Mouse (Mus musculus) MEL (cell line): ENCODE measurements around the gene Spem2.

Experiments
- BHLHE40 ChIP-seq: IDR thresholded peaks from 2 replicates; pipeline ENCODE4 v1.6.1; 2012; ENCODE audit warnings: low read depth, mild to moderate bottlenecking, inconsistent platforms, low read length, improper control_type of control experiment, borderline replicate concordance
- CTCF ChIP-seq, 3 experiments: IDR thresholded peaks in 2 of 3; conservative IDR thresholded peaks in 1 of 3; 2 replicates each; pipeline ENCODE4 v1.5.1; 2011 to 2012; ENCODE audit warnings: low read length in 3 of 3, low read depth in 2 of 3, mild to moderate bottlenecking in 2 of 3, improper control_type of control experiment in 1 of 3, inconsistent platforms in 1 of 3, mixed read lengths in 1 of 3, moderate library complexity in 1 of 3; ENCODE audit not compliant: control insufficient read depth in 1 of 3, insufficient read depth in 1 of 3, poor library complexity in 1 of 3, severe bottlenecking in 1 of 3
- E2F4 ChIP-seq: IDR thresholded peaks from 2 replicates; pipeline ENCODE4 v1.6.1; 2011; ENCODE audit warnings: low read depth, low read length, improper control_type of control experiment, borderline replicate concordance
- GATA1 ChIP-seq: IDR thresholded peaks from 2 replicates; pipeline ENCODE4 v1.6.1; 2011; ENCODE audit warnings: low read depth, low read length, improper control_type of control experiment
- HCFC1 ChIP-seq: IDR thresholded peaks from 2 replicates; pipeline ENCODE4 v1.6.1; 2012; ENCODE audit warnings: low read depth, mild to moderate bottlenecking, inconsistent platforms, low read length, improper control_type of control experiment, moderate library complexity
- JUND ChIP-seq: IDR thresholded peaks from 2 replicates; pipeline ENCODE4 v1.6.1; 2011; ENCODE audit warnings: low read depth, mild to moderate bottlenecking, improper control_type of control experiment, low read length
- MAFK ChIP-seq: IDR thresholded peaks from 2 replicates; pipeline ENCODE4 v1.6.1; 2011; ENCODE audit warnings: low read depth, mild to moderate bottlenecking, low read length, improper control_type of control experiment, borderline replicate concordance
- MAX ChIP-seq: IDR thresholded peaks from 2 replicates; pipeline ENCODE4 v1.6.1; 2011; ENCODE audit warnings: low read length, improper control_type of control experiment
- MYC ChIP-seq: IDR thresholded peaks from 2 replicates; pipeline ENCODE4 v1.6.1; 2011; ENCODE audit warnings: low read depth, mild to moderate bottlenecking, low read length, improper control_type of control experiment, moderate library complexity
- POLR2A ChIP-seq, 2 experiments: IDR thresholded peaks; 2 replicates each; pipeline ENCODE4 v1.6.1; 2011 to 2012; ENCODE audit warnings: low read length in 2 of 2, mild to moderate bottlenecking in 2 of 2, control low read depth in 1 of 2, improper control_type of control experiment in 1 of 2, low read depth in 1 of 2, moderate library complexity in 1 of 2; ENCODE audit not compliant: control insufficient read depth in 1 of 2, insufficient read depth in 1 of 2, poor library complexity in 1 of 2
- POLR2AphosphoS2 ChIP-seq: IDR thresholded peaks from 2 replicates; pipeline ENCODE4 v1.6.1; 2011; ENCODE audit warnings: low read length, improper control_type of control experiment
- RCOR1 ChIP-seq: IDR thresholded peaks from 2 replicates; pipeline ENCODE4 v1.6.1; 2012; ENCODE audit warnings: low read depth, mild to moderate bottlenecking, inconsistent platforms, low read length, improper control_type of control experiment

GRCm38 (mm10) chr11:69865561-69865960 lies 47.3 kb upstream of the Spem2 start:
- TF ChIP-seq RCOR1 (no peak), CTCF (IDR thresholded peaks at IDR 0.05 in 2 of 3, conservative IDR thresholded peaks at IDR 0.05 in 1 of 3; ENCODE audit: control insufficient read depth in 1 of 3, insufficient read depth in 1 of 3, low read depth in 2 of 3, low read length in 3 of 3, poor library complexity in 1 of 3, severe bottlenecking in 1 of 3) (no peak), POLR2A (IDR thresholded peaks at IDR 0.05; ENCODE audit: control insufficient read depth in 1 of 2, insufficient read depth in 1 of 2, low read depth in 1 of 2, low read length in 2 of 2, poor library complexity in 1 of 2) (no peak), E2F4 (no peak), JUND (no peak), HCFC1 (no peak), BHLHE40 (no peak), MAX (no peak), GATA1 (no peak), MYC (no peak), MAFK (no peak), POLR2AphosphoS2 (no peak)
